Mouse (Mus musculus) heart, embryonic 15.5 days (tissue): ENCODE results near the gene Htr5a. TPM values are rescaled to one million over a fixed set of nuclear protein-coding genes. Genes with fewer than 3 reads are reported as not detected.

Source experiments
- ATAC-seq: fragments of 200-750 bp; cut with Nextera tagmentation; replicated peaks from 2 replicates; pipeline ENCODE4 v1.8.0; 2017; ENCODE audit warnings: low read depth, moderate TSS enrichment; ENCODE audit not compliant: insufficient number of reproducible peaks, insufficient read depth, low FRiP score
- H3K27ac ChIP-seq: fragments of 300-500 bp; sonication (generic); 2 replicates; pipeline ENCODE4 v1.5.1; 2015; ENCODE audit warnings: mild to moderate bottlenecking, inconsistent platforms
- H3K27me3 ChIP-seq: fragments of 300-500 bp; sonication (generic); 2 replicates; pipeline ENCODE4 v1.6.1; 2015; ENCODE audit warnings: inconsistent platforms
- H3K36me3 ChIP-seq: fragments of 300-500 bp; sonication (generic); 2 replicates; pipeline ENCODE4 v1.6.1; 2015; ENCODE audit warnings: mild to moderate bottlenecking, inconsistent platforms
- H3K4me1 ChIP-seq: fragments of 300-500 bp; sonication (generic); replicated peaks from 2 replicates; pipeline ENCODE4 v1.6.1; 2015; ENCODE audit warnings: inconsistent platforms
- H3K4me2 ChIP-seq: fragments of 300-500 bp; sonication (generic); 2 replicates; pipeline ENCODE4 v1.6.1; 2015; ENCODE audit warnings: inconsistent platforms, mild to moderate bottlenecking, moderate library complexity
- H3K4me3 ChIP-seq: fragments of 300-500 bp; sonication (generic); 2 replicates; pipeline ENCODE4 v1.5.1; 2015; ENCODE audit warnings: mild to moderate bottlenecking, inconsistent platforms
- H3K9ac ChIP-seq: fragments of 300-500 bp; sonication (generic); 2 replicates; pipeline ENCODE4 v1.6.1; 2015; ENCODE audit warnings: mild to moderate bottlenecking, inconsistent platforms
- H3K9me3 ChIP-seq: fragments of 300-500 bp; sonication (generic); replicated peaks from 2 replicates; pipeline ENCODE4 v1.6.1; 2016; ENCODE audit warnings: inconsistent platforms
- WGBS: fragments of 180-500 bp; shearing (Covaris S2); methylation state at CpG from one replicate; pipeline ENCODE4 v1.1.7; 2015; ENCODE audit warnings: mixed read lengths; 5-methylcytosine and 5-hydroxymethylcytosine counted together
- polyA plus RNA-seq: library from polyadenylated mRNA; unstranded; fragments of >200 nt; fragmentation: Nextera tagmentation; extraction: Ambion mirVana; gene quantifications from 2 replicates; pipeline ENCODE4 v1.2.1, GENCODE M21; 2015

Htr5a gene
- polyA plus RNA-seq, 1 experiment from 2014 or later: not detected

DNA sequence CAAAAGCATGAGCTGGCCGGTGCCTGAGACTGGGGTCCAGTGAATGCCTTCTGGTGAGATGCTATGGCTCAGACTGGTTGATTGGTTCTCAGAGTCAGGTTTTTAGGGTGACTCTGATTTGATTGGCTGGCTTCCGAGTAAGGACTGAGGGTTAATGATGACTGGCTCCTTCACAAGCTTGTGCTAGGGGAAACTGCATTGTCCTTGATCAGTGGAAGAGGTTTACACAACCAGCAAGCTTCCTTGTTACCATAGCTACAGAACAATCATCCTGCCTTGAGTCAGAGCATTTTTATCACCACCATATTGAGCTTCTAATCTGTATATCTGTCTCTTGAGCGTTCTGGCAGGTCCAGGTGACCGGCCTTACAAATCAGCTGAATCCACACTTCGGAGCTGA is 5.0 kb downstream of the Htr5a start:
- WGBS: 65% methylated on average over 5 of the region's 5 CpGs
- Histone ChIP-seq H3K4me3 (no peak overlapping the region), H3K9me3 (no peaks in the 10 kb centered on the region), H3K4me2 (no peak overlapping the region), H3K4me1 (no peaks in the 10 kb centered on the region), H3K27me3 (peaks cover 14% of the 10 kb centered on the region), H3K9ac (no peak overlapping the region), H3K27ac (no peak overlapping the region), H3K36me3 (no peaks in the 10 kb centered on the region)
- ATAC-seq: no peak

GRCm38 (mm10) chr5:27854290-27854689 is 12.3 kb downstream of the Htr5a start:
- Histone ChIP-seq H3K36me3 (no peaks in the 10 kb centered on the region), H3K27ac (no peak overlapping the region), H3K4me1 (no peaks in the 10 kb centered on the region), H3K9ac (no peak overlapping the region), H3K9me3 (no peaks in the 10 kb centered on the region), H3K4me3 (no peak overlapping the region), H3K27me3 (no peaks in the 10 kb centered on the region), H3K4me2 (no peak overlapping the region)
- ATAC-seq: no peak
- whole genome bisulfite sequencing: 56% methylated on average over 1 of the region's 1 CpGs

DNA sequence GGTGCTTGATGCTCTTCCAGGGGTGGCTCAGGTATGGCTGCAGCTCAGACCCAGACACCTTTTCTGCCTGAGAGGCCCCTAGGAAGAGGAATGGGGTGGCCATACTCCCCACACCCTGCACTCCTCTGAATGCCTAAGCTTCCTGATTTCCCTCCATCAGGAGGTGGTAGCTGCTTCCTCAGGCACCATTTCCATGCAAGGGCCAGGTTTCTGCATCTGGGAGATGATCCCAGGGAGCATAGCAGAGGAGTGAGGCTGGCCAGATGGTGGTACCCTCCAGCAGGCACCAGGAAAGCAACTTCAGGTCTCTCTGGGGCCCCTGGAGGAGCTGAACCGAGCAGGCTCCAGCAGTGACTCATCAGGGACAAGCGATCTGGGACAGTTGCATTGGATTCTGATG is 13.8 kb downstream of the Htr5a start:
- H3K4me3 ChIP-seq: no peak overlapping the region
- H3K4me1 ChIP-seq: no peaks in the 10 kb centered on the region
- H3K27me3 ChIP-seq: no peaks in the 10 kb centered on the region
- H3K9ac ChIP-seq: no peak overlapping the region
- H3K36me3 ChIP-seq: no peaks in the 10 kb centered on the region
- no peaks in the 10 kb centered on the region for H3K9me3 ChIP-seq
- H3K4me2 ChIP-seq: no peak overlapping the region
- 56% methylated on average over 2 of the region's 2 CpGs for WGBS
- ATAC-seq: no peak
- H3K27ac ChIP-seq: no peak overlapping the region

- Histone ChIP-seq H3K9me3 (no peaks in the 10 kb centered on the region), H3K27me3 (no peaks in the 10 kb centered on the region), H3K4me3 (no peak overlapping the region), H3K4me1 (no peaks in the 10 kb centered on the region), H3K4me2 (no peak overlapping the region), H3K36me3 (no peaks in the 10 kb centered on the region), H3K27ac (no peak overlapping the region), H3K9ac (no peak overlapping the region)
- 62% methylated on average over 8 of the region's 8 CpGs for WGBS
- no peak for ATAC-seq
Observed at GRCm38 (mm10) chr5:27873240-27874082, 31.5 kb downstream of the Htr5a start.

GRCm38 (mm10) chr5:27874211-27874610 is 32.3 kb downstream of the Htr5a start:
- Histone ChIP-seq H3K4me1 (no peaks in the 10 kb centered on the region), H3K27me3 (no peaks in the 10 kb centered on the region), H3K4me3 (no peak overlapping the region), H3K9ac (no peak overlapping the region), H3K27ac (no peak overlapping the region), H3K4me2 (no peak overlapping the region), H3K9me3 (no peaks in the 10 kb centered on the region), H3K36me3 (no peaks in the 10 kb centered on the region)
- WGBS: 72% methylated on average over 5 of the region's 5 CpGs
- no peak for ATAC-seq

GRCm38 (mm10) chr5:27875341-27876105 is 33.6 kb downstream of the Htr5a start:
- no peak overlapping the region for H3K27ac ChIP-seq
- H3K4me1 ChIP-seq: no peaks in the 10 kb centered on the region
- no peaks in the 10 kb centered on the region for H3K36me3 ChIP-seq
- H3K9me3 ChIP-seq: no peaks in the 10 kb centered on the region
- ATAC-seq: no peak
- H3K9ac ChIP-seq: no peak overlapping the region
- no peak overlapping the region for H3K4me3 ChIP-seq
- no peak overlapping the region for H3K4me2 ChIP-seq
- 58% methylated on average over 4 of the region's 4 CpGs for WGBS
- H3K27me3 ChIP-seq: no peaks in the 10 kb centered on the region

DNA sequence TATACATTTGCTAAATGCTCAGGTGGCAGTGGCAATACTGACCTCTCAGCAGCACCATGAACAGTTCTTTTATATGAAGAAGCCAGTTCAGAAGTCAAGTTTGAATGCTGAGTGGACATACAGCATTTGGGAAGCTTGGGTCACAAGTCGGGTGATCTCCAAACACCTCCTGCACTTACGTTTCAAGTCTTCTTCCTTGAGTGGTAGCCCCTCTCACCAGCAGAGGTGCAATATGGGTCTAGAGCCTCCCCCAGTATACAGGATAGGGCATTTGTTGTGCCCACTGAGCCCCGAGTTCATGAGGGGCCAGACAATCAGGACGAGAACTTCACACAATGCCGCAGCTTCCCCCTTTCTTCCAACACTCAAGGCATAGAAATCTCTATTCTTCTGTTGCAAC is 36.4 kb downstream of the Htr5a start:
- Histone ChIP-seq H3K36me3 (no peaks in the 10 kb centered on the region), H3K4me3 (no peak overlapping the region), H3K4me2 (no peak overlapping the region), H3K4me1 (no peaks in the 10 kb centered on the region), H3K9me3 (no peaks in the 10 kb centered on the region), H3K9ac (no peak overlapping the region), H3K27me3 (no peaks in the 10 kb centered on the region), H3K27ac (no peak overlapping the region)
- WGBS: 72% methylated on average over 5 of the region's 5 CpGs
- ATAC-seq: no peak

GRCm38 (mm10) chr5:27879726-27880125 is 37.8 kb downstream of the Htr5a start:
- H3K4me1 ChIP-seq: no peaks in the 10 kb centered on the region
- H3K36me3 ChIP-seq: no peaks in the 10 kb centered on the region
- no peak overlapping the region for H3K27ac ChIP-seq
- no peak overlapping the region for H3K9ac ChIP-seq
- H3K4me2 ChIP-seq: no peak overlapping the region
- no peaks in the 10 kb centered on the region for H3K9me3 ChIP-seq
- 79% methylated on average over 3 of the region's 3 CpGs for WGBS
- no peak for ATAC-seq
- no peak overlapping the region for H3K4me3 ChIP-seq
- H3K27me3 ChIP-seq: no peaks in the 10 kb centered on the region

- no peak for ATAC-seq
- H3K36me3 ChIP-seq: no peaks in the 10 kb centered on the region
- H3K9me3 ChIP-seq: no peaks in the 10 kb centered on the region
- no peak overlapping the region for H3K27ac ChIP-seq
- H3K4me1 ChIP-seq: no peaks in the 10 kb centered on the region
- H3K4me2 ChIP-seq: no peak overlapping the region
- WGBS: 53% methylated on average over 3 of the region's 3 CpGs
- H3K9ac ChIP-seq: no peak overlapping the region
- no peaks in the 10 kb centered on the region for H3K27me3 ChIP-seq
- H3K4me3 ChIP-seq: no peak overlapping the region
Observed at GRCm38 (mm10) chr5:27880329-27881036, 38.5 kb downstream of the Htr5a start.

GRCm38 (mm10) chr5:27881261-27881660 is 39.3 kb downstream of the Htr5a start:
- H3K27me3 ChIP-seq: no peaks in the 10 kb centered on the region
- H3K27ac ChIP-seq: no peak overlapping the region
- H3K4me2 ChIP-seq: no peak overlapping the region
- H3K36me3 ChIP-seq: no peaks in the 10 kb centered on the region
- no peak for ATAC-seq
- H3K9ac ChIP-seq: no peak overlapping the region
- no peaks in the 10 kb centered on the region for H3K9me3 ChIP-seq
- WGBS: 77% methylated on average over 2 of the region's 2 CpGs
- H3K4me1 ChIP-seq: no peaks in the 10 kb centered on the region
- no peak overlapping the region for H3K4me3 ChIP-seq

DNA sequence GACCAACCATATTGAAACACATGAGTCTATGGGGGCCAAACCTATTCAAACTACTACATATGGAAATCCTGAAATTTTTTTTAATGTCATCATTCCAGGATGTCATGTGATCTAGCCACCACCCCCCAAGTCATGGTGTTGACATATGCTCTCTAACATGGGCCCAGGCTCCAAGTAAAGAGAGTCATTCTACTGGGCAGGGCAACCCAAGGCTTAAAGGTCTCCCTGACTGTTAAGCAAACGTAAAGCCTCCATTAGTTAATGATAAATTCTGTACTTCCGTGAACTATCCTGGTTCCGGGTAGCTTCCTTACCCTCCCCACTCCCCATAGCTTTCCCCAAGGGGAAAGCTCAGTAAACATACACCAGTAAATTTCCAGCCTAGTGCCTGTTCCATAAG is 46.1 kb downstream of the Htr5a start:
- no peak overlapping the region for H3K9ac ChIP-seq
- 82% methylated on average over 3 of the region's 3 CpGs for WGBS
- H3K4me1 ChIP-seq: no peaks in the 10 kb centered on the region
- no peak for ATAC-seq
- no peak overlapping the region for H3K27ac ChIP-seq
- no peak overlapping the region for H3K4me2 ChIP-seq
- no peaks in the 10 kb centered on the region for H3K36me3 ChIP-seq
- no peaks in the 10 kb centered on the region for H3K27me3 ChIP-seq
- H3K4me3 ChIP-seq: no peak overlapping the region
- no peaks in the 10 kb centered on the region for H3K9me3 ChIP-seq
